Mouse (Mus musculus) liver, postnatal 0 days (tissue): ENCODE results near the gene Vat1.

Experiments
- CTCF ChIP-seq: sonication (generic); IDR thresholded peaks from 2 replicates; pipeline ENCODE4 v1.5.1; 2016; ENCODE audit warnings: antibody characterized with exemption, low read depth
- EP300 ChIP-seq: IDR thresholded peaks from 2 replicates; pipeline ENCODE4 v1.6.1; 2016; ENCODE audit warnings: antibody characterized with exemption, low read depth, mild to moderate bottlenecking

- TF ChIP-seq CTCF (no peak), EP300 (no peak)
Measured at GRCm38 (mm10) chr11:101431327-101431726, 34.7 kb downstream of the Vat1 start.
